Mouse (Mus musculus): ENCODE measurements at regions not wholly inside any gene's neighbourhood (a gene's known extent, or its start where the extent isn't known, plus 50 kb on each side); places are given as distances from the start of the nearest gene placed in this dataset.

DNA sequence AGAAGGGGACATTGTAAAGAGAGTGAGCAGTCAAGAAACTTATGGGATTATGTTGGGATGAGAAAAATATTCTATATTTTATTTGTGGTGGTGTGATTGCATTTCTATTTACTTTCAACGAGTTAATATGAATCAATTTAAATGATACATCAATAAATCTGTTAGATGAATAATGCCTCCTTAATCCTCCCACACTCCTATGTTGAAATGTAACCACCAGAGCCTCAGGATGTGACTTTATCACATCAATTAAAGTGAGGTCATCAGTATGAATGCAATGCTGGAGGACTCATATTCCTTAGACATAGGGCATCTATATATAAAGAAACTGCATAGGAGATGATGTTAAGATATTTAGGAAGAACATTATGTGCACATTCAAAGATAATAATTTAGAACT lies 1195.3 kb upstream of the Cited2 start:
- Histone ChIP-seq H3K9ac (ENCODE audit: low read depth, low read length) (no peak overlapping the region), H3K4me1 (replicated peaks; ENCODE audit: control insufficient read depth, insufficient read depth, low read length) (no peaks in the 10 kb centered on the region), H3K27ac (ENCODE audit: low read depth, low read length) (no peak overlapping the region), H3K4me2 (replicated peaks; ENCODE audit: low read depth) (no peak overlapping the region), H3K36me3 (ENCODE audit: control insufficient read depth, insufficient read depth) (no peaks in the 10 kb centered on the region), H3K4me3 (ENCODE audit: low read depth, low read length) (no peak overlapping the region), H3K27me3 (replicated peaks; ENCODE audit: control insufficient read depth, insufficient read depth, low read length) (no peaks in the 10 kb centered on the region), H3K9me3 (ENCODE audit: control insufficient read depth) (no peaks in the 10 kb centered on the region)
- 48% methylated on average over 1 of the region's 1 CpGs for WGBS
- no peak for TF ChIP-seq CTCF (IDR thresholded peaks at IDR 0.05; ENCODE audit: low read depth)
- ATAC-seq = no peak

GRCm38 (mm10) chr10:16537660-16538059 lies 1185.4 kb upstream of the Cited2 start:
- Histone ChIP-seq H3K36me3 (ENCODE audit: control insufficient read depth, insufficient read depth) (no peaks in the 10 kb centered on the region), H3K4me1 (replicated peaks; ENCODE audit: control insufficient read depth, insufficient read depth, low read length) (no peaks in the 10 kb centered on the region), H3K9ac (ENCODE audit: low read depth, low read length) (no peak overlapping the region), H3K4me2 (replicated peaks; ENCODE audit: low read depth) (no peak overlapping the region), H3K4me3 (ENCODE audit: low read depth, low read length) (no peak overlapping the region), H3K27ac (ENCODE audit: low read depth, low read length) (no peak overlapping the region), H3K9me3 (ENCODE audit: control insufficient read depth) (no peaks in the 10 kb centered on the region), H3K27me3 (replicated peaks; ENCODE audit: control insufficient read depth, insufficient read depth, low read length) (no peaks in the 10 kb centered on the region)
- no peak for ATAC-seq
- no peak for TF ChIP-seq CTCF (IDR thresholded peaks at IDR 0.05; ENCODE audit: low read depth)
- WGBS = 29% methylated on average over 3 of the region's 3 CpGs

DNA sequence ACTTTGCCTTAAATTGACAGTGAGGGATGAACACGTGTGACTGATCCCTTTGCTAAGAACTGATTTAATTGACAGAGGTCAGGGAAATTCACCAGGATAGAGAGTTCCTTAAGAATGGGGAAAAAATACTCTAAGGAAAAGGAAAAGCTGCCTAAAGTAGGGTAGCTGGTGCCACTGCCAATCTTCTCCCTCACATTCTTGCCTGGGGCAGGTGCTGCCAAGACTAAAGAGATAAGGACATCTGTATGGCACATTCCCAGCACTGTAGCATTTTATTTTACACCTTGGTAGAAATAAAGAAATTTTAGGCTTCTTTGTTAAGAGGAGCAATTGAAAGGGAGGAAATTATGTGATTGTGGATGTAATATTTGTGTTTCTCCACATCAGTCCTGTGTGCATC lies 1184.6 kb upstream of the Cited2 start:
- Histone ChIP-seq H3K27ac (ENCODE audit: low read depth, low read length) (no peak overlapping the region), H3K9ac (ENCODE audit: low read depth, low read length) (no peak overlapping the region), H3K4me3 (ENCODE audit: low read depth, low read length) (no peak overlapping the region), H3K27me3 (replicated peaks; ENCODE audit: control insufficient read depth, insufficient read depth, low read length) (no peaks in the 10 kb centered on the region), H3K4me2 (replicated peaks; ENCODE audit: low read depth) (no peak overlapping the region), H3K36me3 (ENCODE audit: control insufficient read depth, insufficient read depth) (no peaks in the 10 kb centered on the region), H3K4me1 (replicated peaks; ENCODE audit: control insufficient read depth, insufficient read depth, low read length) (no peaks in the 10 kb centered on the region), H3K9me3 (ENCODE audit: control insufficient read depth) (no peaks in the 10 kb centered on the region)
- TF ChIP-seq CTCF (IDR thresholded peaks at IDR 0.05; ENCODE audit: low read depth) = no peak
- WGBS = 44% methylated on average over 1 of the region's 1 CpGs
- no peak for ATAC-seq

- ATAC-seq = no peak
- H3K36me3 ChIP-seq (ENCODE audit: control insufficient read depth, insufficient read depth) = no peaks in the 10 kb centered on the region
- H3K4me3 ChIP-seq (ENCODE audit: low read depth, low read length) = no peak overlapping the region
- TF ChIP-seq CTCF (IDR thresholded peaks at IDR 0.05; ENCODE audit: low read depth) = no peak
- WGBS = 30% methylated on average over 1 of the region's 1 CpGs
- H3K27me3 ChIP-seq (replicated peaks; ENCODE audit: control insufficient read depth, insufficient read depth, low read length) = no peaks in the 10 kb centered on the region
- 0 out of 2 replicates have a peak, but pooled peaks cover 2% of the 10 kb centered on the region for H3K4me1 ChIP-seq (replicated peaks; ENCODE audit: control insufficient read depth, insufficient read depth, low read length)
- H3K9me3 ChIP-seq (ENCODE audit: control insufficient read depth) = no peaks in the 10 kb centered on the region
- H3K9ac ChIP-seq (ENCODE audit: low read depth, low read length) = no peak overlapping the region
- no peak overlapping the region for H3K27ac ChIP-seq (ENCODE audit: low read depth, low read length)
- no peak overlapping the region for H3K4me2 ChIP-seq (replicated peaks; ENCODE audit: low read depth)
Observed at GRCm38 (mm10) chr10:16545445-16545844, 1177.6 kb upstream of the Cited2 start.

GRCm38 (mm10) chr10:16552861-16553635 lies 1170.0 kb upstream of the Cited2 start:
- Histone ChIP-seq H3K4me3 (ENCODE audit: low read depth, low read length) (no peak overlapping the region), H3K27me3 (replicated peaks; ENCODE audit: control insufficient read depth, insufficient read depth, low read length) (no peaks in the 10 kb centered on the region), H3K4me1 (replicated peaks; ENCODE audit: control insufficient read depth, insufficient read depth, low read length) (no peaks in the 10 kb centered on the region), H3K4me2 (replicated peaks; ENCODE audit: low read depth) (no peak overlapping the region), H3K36me3 (ENCODE audit: control insufficient read depth, insufficient read depth) (no peaks in the 10 kb centered on the region), H3K9ac (ENCODE audit: low read depth, low read length) (no peak overlapping the region), H3K27ac (ENCODE audit: low read depth, low read length) (no peak overlapping the region), H3K9me3 (ENCODE audit: control insufficient read depth) (no peaks in the 10 kb centered on the region)
- 64% methylated on average over 3 of the region's 3 CpGs for WGBS
- no peak for ATAC-seq
- TF ChIP-seq CTCF (IDR thresholded peaks at IDR 0.05; ENCODE audit: low read depth) = no peak

DNA sequence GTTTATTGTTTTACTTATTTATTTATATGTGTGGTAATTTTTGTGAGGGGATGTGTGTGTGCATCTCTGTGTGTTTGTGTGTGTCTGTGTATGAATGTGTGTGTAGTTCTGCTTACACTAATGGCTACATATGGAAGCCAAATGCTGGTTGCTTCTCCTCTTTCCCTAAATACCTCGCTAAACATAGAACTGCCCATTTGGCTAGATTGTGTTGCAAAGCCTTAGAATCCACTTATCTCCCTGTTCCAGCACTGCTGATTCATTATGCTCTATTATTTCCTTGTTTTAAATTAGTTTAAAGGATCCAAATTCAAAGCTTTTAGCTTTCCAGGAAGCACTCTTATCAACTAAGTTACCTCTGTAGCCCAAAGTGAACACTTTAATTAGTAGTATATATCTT lies 1148.5 kb upstream of the Cited2 start:
- Histone ChIP-seq H3K36me3 (ENCODE audit: control insufficient read depth, insufficient read depth) (no peaks in the 10 kb centered on the region), H3K4me1 (replicated peaks; ENCODE audit: control insufficient read depth, insufficient read depth, low read length) (no peaks in the 10 kb centered on the region), H3K9ac (ENCODE audit: low read depth, low read length) (no peak overlapping the region), H3K27me3 (replicated peaks; ENCODE audit: control insufficient read depth, insufficient read depth, low read length) (no peaks in the 10 kb centered on the region), H3K4me3 (ENCODE audit: low read depth, low read length) (no peak overlapping the region), H3K9me3 (ENCODE audit: control insufficient read depth) (no peaks in the 10 kb centered on the region), H3K4me2 (replicated peaks; ENCODE audit: low read depth) (no peak overlapping the region), H3K27ac (ENCODE audit: low read depth, low read length) (no peak overlapping the region)
- 72% methylated on average over 1 of the region's 1 CpGs for WGBS
- ATAC-seq = no peak
- TF ChIP-seq CTCF (IDR thresholded peaks at IDR 0.05; ENCODE audit: low read depth) = no peak
